In the genomic region with DNA sequence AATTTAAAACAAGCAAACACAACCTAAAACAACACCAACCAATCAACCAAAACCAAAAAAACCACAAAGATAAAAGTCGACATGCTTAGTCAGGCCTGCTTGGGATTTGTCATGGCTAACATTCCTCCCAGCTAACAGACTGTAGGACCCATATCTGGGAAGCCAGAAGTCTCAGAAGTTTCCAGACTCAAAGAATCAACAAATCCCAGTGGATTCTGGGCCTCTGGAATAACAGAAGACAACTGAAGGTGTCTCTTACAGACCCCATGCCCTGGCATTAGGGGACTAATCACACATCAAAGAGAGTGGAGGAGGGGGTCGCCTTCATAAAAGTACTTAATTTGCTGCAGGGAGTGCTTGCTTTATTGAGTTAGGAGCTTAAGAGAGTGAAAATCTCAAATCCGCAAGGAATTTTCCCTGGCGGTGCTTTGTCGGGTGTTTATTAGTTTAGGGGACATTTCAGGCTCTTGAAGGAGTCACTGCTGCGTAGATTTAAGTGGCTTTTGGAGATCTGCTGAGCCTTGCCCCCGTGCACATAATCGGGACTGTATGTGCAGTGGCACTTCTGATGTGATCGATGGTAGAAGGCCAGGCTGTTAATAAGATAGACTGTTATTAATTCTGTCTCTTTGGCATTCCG, we compare ENCODE assay signal across 15 mouse cellular contexts. TPM values are rescaled to one million over a fixed set of nuclear protein-coding genes. Genes with fewer than 3 reads are reported as not detected.
A peak's percentile ranks its signal among the peaks of the same experiment; 100 is the strongest.
DNase-seq lines count a peak whose midpoint lies in the region; ATAC-seq and TF ChIP-seq lines count a peak whose summit lies in the region.
"Had no signal": no experiment of that assay in that cellular context is flagged by ENCODE, and none has a peak within 500 bp of the region (broad histone marks: within the 10 kb centered on the region; RNA-seq: fewer than 3 reads in every experiment).

No protein-coding gene starts in this region.

- H3K4me2 ChIP-seq in heart, embryonic 16.5 days (ENCODE audit: low read depth, low read length): no peak overlapping the region
- H3K4me2 ChIP-seq in lung, embryonic 14.5 days: no peak overlapping the region
- H3K4me2 ChIP-seq in limb, embryonic 15.5 days: no peak overlapping the region
- H3K4me2 ChIP-seq: hindbrain, embryonic 15.5 days; neural tube, embryonic 13.5 days had no signal

- H3K4me1 ChIP-seq in heart, embryonic 16.5 days (ENCODE audit: control insufficient read depth, insufficient read depth, low read length): peaks cover 19% of the 10 kb centered on the region
- H3K4me1 ChIP-seq in lung, embryonic 14.5 days (ENCODE audit: insufficient read depth): 0 out of 2 replicates have a peak, but pooled peaks cover 5% of the 10 kb centered on the region
- peaks cover 17% of the 10 kb centered on the region for H3K4me1 ChIP-seq in limb, embryonic 15.5 days
- H3K4me1 ChIP-seq: hindbrain, embryonic 15.5 days; neural tube, embryonic 13.5 days had no signal

- no peaks in the 10 kb centered on the region for H3K36me3 ChIP-seq in heart, embryonic 16.5 days (ENCODE audit: control insufficient read depth, insufficient read depth)
- H3K36me3 ChIP-seq in lung, embryonic 14.5 days (ENCODE audit: insufficient read depth): no peaks in the 10 kb centered on the region
- no peaks in the 10 kb centered on the region for H3K36me3 ChIP-seq in limb, embryonic 15.5 days
- H3K36me3 ChIP-seq: hindbrain, embryonic 15.5 days; neural tube, embryonic 13.5 days had no signal

- no peak for ATAC-seq in heart, embryonic 16.5 days (replicated peaks; ENCODE audit: extremely low read depth, insufficient read depth, low FRiP score)
- no peak; the same call in 1 of the 2 replicates for ATAC-seq in lung, embryonic 14.5 days (ENCODE audit: insufficient read depth)
- no peak for ATAC-seq in limb, embryonic 15.5 days (ENCODE audit: insufficient number of reproducible peaks, low FRiP score, low TSS enrichment, low read depth)

- no peak for DNase-seq in heart, adult 9 months (ENCODE audit: low spot score in 2 of 2)
- peak; percentile 44 for DNase-seq in lung, embryonic 14.5 days
- DNase-seq in lung, postnatal 14 days: no peak
- peak; percentile 47 for DNase-seq in embryo, embryonic 11 days
- no peak for DNase-seq in gastrocnemius, postnatal 10 days
- DNase-seq in cerebellum, postnatal 4 days (ENCODE audit: low spot score in 2 of 2): no peak
- DNase-seq: layer of hippocampus, postnatal 36 days; retina, postnatal 1 day had no signal

- WGBS in heart, embryonic 16.5 days: 49% methylated on average over 10 of the region's 10 CpGs
- 21% methylated on average over 10 of the region's 10 CpGs for WGBS in lung, embryonic 14.5 days
- 18% methylated on average over 10 of the region's 10 CpGs for WGBS in limb, embryonic 15.5 days

- no peak for TF ChIP-seq CTCF in lung, embryonic 14.5 days (IDR thresholded peaks at IDR 0.05; ENCODE audit: low read depth)

- H3K4me3 ChIP-seq in heart, embryonic 16.5 days (ENCODE audit: low read length): no peak overlapping the region
- H3K4me3 ChIP-seq in lung, embryonic 14.5 days (ENCODE audit: low read depth, low read length): no peak overlapping the region
- no peak overlapping the region for H3K4me3 ChIP-seq in limb, embryonic 15.5 days
- H3K4me3 ChIP-seq: heart, adult 2 months; hindbrain, embryonic 15.5 days; neural tube, embryonic 13.5 days had no signal

- 0 out of 2 replicates have a peak overlapping the region, but pooled peaks have one; percentile 80 for H3K27ac ChIP-seq in heart, embryonic 16.5 days (ENCODE audit: low read length)
- H3K27ac ChIP-seq in lung, embryonic 14.5 days (ENCODE audit: low read depth): peak overlapping the region; percentile 76
- H3K27ac ChIP-seq in limb, embryonic 15.5 days: peak overlapping the region; percentile 17; the same call in 1 of the 2 replicates
- H3K27ac ChIP-seq: hindbrain, embryonic 15.5 days; neural tube, embryonic 13.5 days had no signal

- H3K9ac ChIP-seq in heart, embryonic 16.5 days (ENCODE audit: low read length): no peak overlapping the region
- no peak overlapping the region; the same call in 1 of the 2 replicates for H3K9ac ChIP-seq in lung, embryonic 14.5 days
- H3K9ac ChIP-seq in limb, embryonic 15.5 days: no peak overlapping the region
- H3K9ac ChIP-seq: hindbrain, embryonic 15.5 days; neural tube, embryonic 13.5 days had no signal

- H3K27me3 ChIP-seq in heart, embryonic 16.5 days (ENCODE audit: control insufficient read depth, insufficient read depth, low read length): 0 out of 2 replicates have a peak, but pooled peaks cover 2% of the 10 kb centered on the region
- peaks cover under 1% of the 10 kb centered on the region; the same call in 1 of the 2 replicates for H3K27me3 ChIP-seq in lung, embryonic 14.5 days (ENCODE audit: insufficient read depth, low read length)
- no peaks in the 10 kb centered on the region for H3K27me3 ChIP-seq in limb, embryonic 15.5 days
- H3K27me3 ChIP-seq: hindbrain, embryonic 15.5 days; neural tube, embryonic 13.5 days had no signal

- H3K9me3 ChIP-seq in heart, embryonic 16.5 days (replicated peaks; ENCODE audit: control insufficient read depth, low read length): no peaks in the 10 kb centered on the region
- no peaks in the 10 kb centered on the region for H3K9me3 ChIP-seq in lung, embryonic 14.5 days (ENCODE audit: low read depth, low read length)
- H3K9me3 ChIP-seq in limb, embryonic 15.5 days: no peaks in the 10 kb centered on the region
- H3K9me3 ChIP-seq: hindbrain, embryonic 15.5 days; neural tube, embryonic 13.5 days had no signal

RNA-seq across cellular contexts. Expression of a gene that starts 24.9 kb away (rescaled TPM):
- 0.17 and 0.50 TPM in 2 replicates for polyA plus RNA-seq in heart, embryonic 16.5 days (2015; fragmentation: Nextera tagmentation; extraction: Ambion mirVana)
- polyA plus RNA-seq in lung, embryonic 14.5 days (2014; fragmentation: Nextera tagmentation; extraction: Ambion mirVana): 0.61 and 0.64 TPM in 2 replicates
- 0.06 and 0.07 TPM in 2 replicates for polyA plus RNA-seq in limb, embryonic 15.5 days (2015; fragmentation: Nextera tagmentation; extraction: Ambion mirVana)
- total RNA-seq in gastrocnemius, postnatal 10 days (2021): under 1 TPM in 1 of 2 experiments, not detected in 1; 0.05 TPM
- total RNA-seq: adrenal gland, adult 2 months; heart, adult 2 months had no signal
- polyA plus RNA-seq: urinary bladder, adult 2 months had no signal

Comparison
In these comparisons a context has a peak if more than half of its experiments do, and no peak if none do; other contexts are left out.
1. DNase-seq: peak in lung, embryonic 14.5 days (single experiment) and embryo, embryonic 11 days (single experiment); none in heart, adult 9 months (0 of 2), lung, postnatal 14 days (single experiment), gastrocnemius, postnatal 10 days (single experiment) and cerebellum, postnatal 4 days (0 of 2).
2. H3K27ac ChIP-seq: peak in every context shown above with its lines; median percentile 80 in heart, embryonic 16.5 days; 76 in lung, embryonic 14.5 days; 17 in limb, embryonic 15.5 days.